Mouse (Mus musculus): ENCODE results near the gene Ubxn6. TPM values are rescaled to one million over a fixed set of nuclear protein-coding genes. Genes with fewer than 3 reads are reported as not detected.
"Not testable (repeated sequence)": the region's sequence is repeated elsewhere in the genome, so short reads cannot be mapped to it uniquely, and the experiment has no call there.

Gene Ubxn6
- total RNA-seq, 2 experiments from 2014 or later = 47.7 to 50.9 TPM

- intact Hi-C loops (cut with DNase I) = no loop called here
- DNase-seq = no peak
Measured at GRCm38 (mm10) chr17:56066451-56066850, 8.4 kb downstream of the Ubxn6 start.

GRCm38 (mm10) chr17:56065715-56066114 is 9.1 kb downstream of the Ubxn6 start:
- intact Hi-C loops (cut with DNase I); DNase-seq: not testable (repeated sequence)

GRCm38 (mm10) chr17:56062081-56062480 is 12.7 kb downstream of the Ubxn6 start:
- DNase-seq = no peak
- intact Hi-C loops (cut with DNase I) = no loop called here

GRCm38 (mm10) chr17:56057381-56058120 is 17.3 kb downstream of the Ubxn6 start:
- intact Hi-C loops (cut with DNase I) = no loop called here
- no peak for DNase-seq

GRCm38 (mm10) chr17:56055945-56056678 is 18.7 kb downstream of the Ubxn6 start:
- intact Hi-C loops (cut with DNase I) = no loop called here
- DNase-seq = no peak

- intact Hi-C loops (cut with DNase I) = no loop called here
- no peak for DNase-seq
Measured at GRCm38 (mm10) chr17:56054938-56055337, 19.9 kb downstream of the Ubxn6 start.

GRCm38 (mm10) chr17:56051369-56051768 is 23.5 kb downstream of the Ubxn6 start:
- no peak for DNase-seq
- intact Hi-C loops (cut with DNase I) = no loop called here

GRCm38 (mm10) chr17:56040857-56041163 is 34.0 kb downstream of the Ubxn6 start:
- intact Hi-C loops (cut with DNase I) = no loop called here
- no peak for DNase-seq

- intact Hi-C loops (cut with DNase I) = no loop called here
- peak; percentile 89 to 95 for DNase-seq
Measured at GRCm38 (mm10) chr17:56040030-56040856, 34.6 kb downstream of the Ubxn6 start, which contains the start of gene Chaf1a. TSS of gene Chaf1a (plus strand) at chr17:56040439.

GRCm38 (mm10) chr17:56039345-56039744 is 35.5 kb downstream of the Ubxn6 start:
- no peak for DNase-seq
- intact Hi-C loops (cut with DNase I) = loop anchor here (5.0 kb wide), 1 partner anchor 33 kb away; no protein-coding TSS in a partner anchor

GRCm38 (mm10) chr17:56038583-56039261 is 36.1 kb downstream of the Ubxn6 start:
- no peak for DNase-seq
- intact Hi-C loops (cut with DNase I) = loop anchor here (5.0 kb wide), 1 partner anchor 34 kb away; no protein-coding TSS in a partner anchor

- intact Hi-C loops (cut with DNase I) = loop anchor here (5.0 kb wide), 1 partner anchor 35 kb away; no protein-coding TSS in a partner anchor
- no peak for DNase-seq
Measured at GRCm38 (mm10) chr17:56036901-56037287, 37.9 kb downstream of the Ubxn6 start.

GRCm38 (mm10) chr17:56036176-56036900 is 38.5 kb downstream of the Ubxn6 start, which contains the start of gene Sh3gl1:
TSS of gene Sh3gl1 (minus strand) at chr17:56036635.
- peak; percentile 98 to 99 for DNase-seq
- intact Hi-C loops (cut with DNase I) = loop anchor here (5.0 kb wide), 1 partner anchor 36 kb away; no protein-coding TSS in a partner anchor

GRCm38 (mm10) chr17:56035216-56035615 is 39.6 kb downstream of the Ubxn6 start:
- intact Hi-C loops (cut with DNase I) = loop anchor here (5.0 kb wide), 1 partner anchor 37 kb away; no protein-coding TSS in a partner anchor

GRCm38 (mm10) chr17:56034726-56035100 is 40.1 kb downstream of the Ubxn6 start:
- no peak for DNase-seq
- intact Hi-C loops (cut with DNase I) = loop anchor here (5.0 kb wide), 1 partner anchor 38 kb away; no protein-coding TSS in a partner anchor

More at GRCm38 (mm10) chr17:56035216-56035615, 39.6 kb downstream of the Ubxn6 start:
- DNase-seq = no peak

- DNase-seq = peak in 1 of 2 experiments; percentile 60
- intact Hi-C loops (cut with DNase I) = no loop called here
Measured at GRCm38 (mm10) chr17:56034040-56034725, 40.6 kb downstream of the Ubxn6 start.

- DNase-seq = no peak
- intact Hi-C loops (cut with DNase I) = no loop called here
Measured at GRCm38 (mm10) chr17:56032831-56033230, 42.0 kb downstream of the Ubxn6 start.

- DNase-seq = no peak
- intact Hi-C loops (cut with DNase I) = no loop called here
Measured at GRCm38 (mm10) chr17:56032127-56032733, 42.6 kb downstream of the Ubxn6 start.

Measured in gastrocnemius, postnatal 36 days (tissue).